Mouse (Mus musculus): Measurements from ENCODE around the gene Gnl2. TPM values are rescaled to one million over a fixed set of nuclear protein-coding genes. Genes with fewer than 3 reads are reported as not detected.

Gnl2 gene
- polyA plus RNA-seq, 1 experiment = 38.2 TPM

- Histone ChIP-seq H3K27ac (ENCODE audit: insufficient read depth, low read depth, low read length) (peak within 1 kb of the TSS; percentile 28), H3K4me1 (ENCODE audit: control insufficient read depth, insufficient read depth, low read length) (peaks cover 10% of the 10 kb centered on the region; the same call in 1 of the 2 replicates), H3K4me3 (ENCODE audit: insufficient read depth, low read length) (peak within 1 kb of the TSS; percentile 91)
- TF ChIP-seq POLR2A (IDR thresholded peaks at IDR 0.05; ENCODE audit: borderline replicate concordance, low read depth, low read length) = peak; percentile 65; the same call in 1 of the 2 replicates
- TF ChIP-seq CTCF (IDR thresholded peaks at IDR 0.05; ENCODE audit: low read depth, low read length) = no peak
These were observed 50.3 kb downstream of the Gnl2 start, which contains the start of gene Snip1 for GRCm38 (mm10) chr4:125066490-125067370. Gene Snip1, plus strand, starts transcription at chr4:125066672.

GRCm38 (mm10) chr4:125077700-125078099 is 61.3 kb downstream of the Gnl2 start:
- Histone ChIP-seq H3K4me3 (ENCODE audit: insufficient read depth, low read length) (no peak overlapping the region), H3K4me1 (ENCODE audit: control insufficient read depth, insufficient read depth, low read length) (no peaks in the 10 kb centered on the region), H3K27ac (ENCODE audit: insufficient read depth, low read depth, low read length) (no peak overlapping the region)
- no peak for TF ChIP-seq CTCF (IDR thresholded peaks at IDR 0.05; ENCODE audit: low read depth, low read length)
- TF ChIP-seq POLR2A (IDR thresholded peaks at IDR 0.05; ENCODE audit: borderline replicate concordance, low read depth, low read length) = no peak

- H3K27ac ChIP-seq (ENCODE audit: insufficient read depth, low read depth, low read length) = no peak overlapping the region
- TF ChIP-seq CTCF (IDR thresholded peaks at IDR 0.05; ENCODE audit: low read depth, low read length) (no peak), POLR2A (IDR thresholded peaks at IDR 0.05; ENCODE audit: borderline replicate concordance, low read depth, low read length) (no peak)
- H3K4me1 ChIP-seq (ENCODE audit: control insufficient read depth, insufficient read depth, low read length) = no peaks in the 10 kb centered on the region
- no peak overlapping the region for H3K4me3 ChIP-seq (ENCODE audit: insufficient read depth, low read length)
These were observed 62.3 kb downstream of the Gnl2 start for GRCm38 (mm10) chr4:125078698-125079097.

GRCm38 (mm10) chr4:125084403-125085345 is 68.3 kb downstream of the Gnl2 start, which contains the start of gene Meaf6:
Gene Meaf6, plus strand, starts transcription at chr4:125085134.
- TF ChIP-seq POLR2A (IDR thresholded peaks at IDR 0.05; ENCODE audit: borderline replicate concordance, low read depth, low read length) (no peak), CTCF (IDR thresholded peaks at IDR 0.05; ENCODE audit: low read depth, low read length) (no peak)

GRCm38 (mm10) chr4:125085346-125085841 is 69.0 kb downstream of the Gnl2 start:
- Histone ChIP-seq H3K4me3 (ENCODE audit: insufficient read depth, low read length) (peak overlapping the region; percentile 93), H3K4me1 (ENCODE audit: control insufficient read depth, insufficient read depth, low read length) (peaks cover 2% of the 10 kb centered on the region), H3K27ac (ENCODE audit: insufficient read depth, low read depth, low read length) (peak overlapping the region; percentile 83)
- no peak for TF ChIP-seq POLR2A (IDR thresholded peaks at IDR 0.05; ENCODE audit: borderline replicate concordance, low read depth, low read length)
- no peak for TF ChIP-seq CTCF (IDR thresholded peaks at IDR 0.05; ENCODE audit: low read depth, low read length)

More at GRCm38 (mm10) chr4:125084403-125085345, 68.3 kb downstream of the Gnl2 start, which contains the start of gene Meaf6:
- Histone ChIP-seq H3K4me3 (ENCODE audit: insufficient read depth, low read length) (peak within 1 kb of the TSS; percentile 93), H3K27ac (ENCODE audit: insufficient read depth, low read depth, low read length) (peak within 1 kb of the TSS; percentile 83), H3K4me1 (ENCODE audit: control insufficient read depth, insufficient read depth, low read length) (peaks cover 2% of the 10 kb centered on the region)

GRCm38 (mm10) chr4:125093031-125093430 is 76.6 kb downstream of the Gnl2 start:
- Histone ChIP-seq H3K27ac (ENCODE audit: insufficient read depth, low read depth, low read length) (no peak overlapping the region), H3K4me3 (ENCODE audit: insufficient read depth, low read length) (no peak overlapping the region), H3K4me1 (ENCODE audit: control insufficient read depth, insufficient read depth, low read length) (peaks cover 4% of the 10 kb centered on the region)
- no peak for TF ChIP-seq POLR2A (IDR thresholded peaks at IDR 0.05; ENCODE audit: borderline replicate concordance, low read depth, low read length)
- no peak for TF ChIP-seq CTCF (IDR thresholded peaks at IDR 0.05; ENCODE audit: low read depth, low read length)

- Histone ChIP-seq H3K4me1 (ENCODE audit: control insufficient read depth, insufficient read depth, low read length) (peaks cover 6% of the 10 kb centered on the region), H3K4me3 (ENCODE audit: insufficient read depth, low read length) (no peak overlapping the region), H3K27ac (ENCODE audit: insufficient read depth, low read depth, low read length) (no peak overlapping the region)
- no peak for TF ChIP-seq POLR2A (IDR thresholded peaks at IDR 0.05; ENCODE audit: borderline replicate concordance, low read depth, low read length)
- no peak for TF ChIP-seq CTCF (IDR thresholded peaks at IDR 0.05; ENCODE audit: low read depth, low read length)
These were observed 79.7 kb downstream of the Gnl2 start for GRCm38 (mm10) chr4:125096066-125096465.

- Histone ChIP-seq H3K27ac (ENCODE audit: insufficient read depth, low read depth, low read length) (no peak overlapping the region), H3K4me1 (ENCODE audit: control insufficient read depth, insufficient read depth, low read length) (peaks cover 6% of the 10 kb centered on the region), H3K4me3 (ENCODE audit: insufficient read depth, low read length) (no peak overlapping the region)
- TF ChIP-seq CTCF (IDR thresholded peaks at IDR 0.05; ENCODE audit: low read depth, low read length) = no peak
- TF ChIP-seq POLR2A (IDR thresholded peaks at IDR 0.05; ENCODE audit: borderline replicate concordance, low read depth, low read length) = no peak
These were observed 81.0 kb downstream of the Gnl2 start for GRCm38 (mm10) chr4:125097412-125097811.

- no peak overlapping the region for H3K4me3 ChIP-seq (ENCODE audit: insufficient read depth, low read length)
- peaks cover 6% of the 10 kb centered on the region for H3K4me1 ChIP-seq (ENCODE audit: control insufficient read depth, insufficient read depth, low read length)
- no peak overlapping the region for H3K27ac ChIP-seq (ENCODE audit: insufficient read depth, low read depth, low read length)
- TF ChIP-seq POLR2A (IDR thresholded peaks at IDR 0.05; ENCODE audit: borderline replicate concordance, low read depth, low read length) = no peak
- TF ChIP-seq CTCF (IDR thresholded peaks at IDR 0.05; ENCODE audit: low read depth, low read length) = peak; percentile 81
These were observed 83.1 kb downstream of the Gnl2 start for GRCm38 (mm10) chr4:125099458-125099857.
